Mouse (Mus musculus): ENCODE measurements around the gene Gm10318. TPM values are rescaled to one million over a fixed set of nuclear protein-coding genes. Genes with fewer than 3 reads are reported as not detected.

Gene Gm10318
- polyA plus RNA-seq, 2 experiments = not detected

GRCm38 (mm10) chr10:77846961-77847360 is 5.7 kb upstream of the Gm10318 start:
- Histone ChIP-seq H3K4me1 (ENCODE audit: control insufficient read depth, insufficient read depth, low read length) (no peaks in the 10 kb centered on the region), H3K9me3 (ENCODE audit: control insufficient read depth, low read length) (peaks cover 10% of the 10 kb centered on the region; the same call in 1 of the 2 replicates), H3K27ac (replicated peaks; ENCODE audit: low read depth, low read length) (no peak overlapping the region), H3K4me2 (replicated peaks; ENCODE audit: low read depth, low read length, severe bottlenecking) (no peak overlapping the region), H3K36me3 (ENCODE audit: control insufficient read depth, insufficient read depth, low read length) (no peaks in the 10 kb centered on the region), H3K9ac (ENCODE audit: low read depth, low read length, severe bottlenecking) (no peak overlapping the region), H3K27me3 (ENCODE audit: control insufficient read depth, insufficient read depth, low read length) (no peaks in the 10 kb centered on the region), H3K4me3 (replicated peaks; ENCODE audit: low read length) (no peak overlapping the region)
- DNase-seq (ENCODE audit: low spot score) (no peak), ATAC-seq (ENCODE audit: low FRiP score, low read depth) (no peak)
- WGBS = 24% methylated on average over 2 of the region's 2 CpGs
- TF ChIP-seq POLR2A (IDR thresholded peaks at IDR 0.05; ENCODE audit: borderline replicate concordance, extremely low read depth, insufficient read depth, insufficient read length) = no peak

GRCm38 (mm10) chr10:77847538-77847937 is 5.1 kb upstream of the Gm10318 start:
- no peak for TF ChIP-seq POLR2A (IDR thresholded peaks at IDR 0.05; ENCODE audit: borderline replicate concordance, extremely low read depth, insufficient read depth, insufficient read length)
- peaks cover 10% of the 10 kb centered on the region; the same call in 1 of the 2 replicates for H3K9me3 ChIP-seq (ENCODE audit: control insufficient read depth, low read length)
- H3K27ac ChIP-seq (replicated peaks; ENCODE audit: low read depth, low read length) = no peak overlapping the region
- H3K36me3 ChIP-seq (ENCODE audit: control insufficient read depth, insufficient read depth, low read length) = no peaks in the 10 kb centered on the region
- H3K27me3 ChIP-seq (ENCODE audit: control insufficient read depth, insufficient read depth, low read length) = no peaks in the 10 kb centered on the region
- 78% methylated on average over 2 of the region's 2 CpGs for WGBS
- no peak overlapping the region for H3K9ac ChIP-seq (ENCODE audit: low read depth, low read length, severe bottlenecking)
- H3K4me1 ChIP-seq (ENCODE audit: control insufficient read depth, insufficient read depth, low read length) = no peaks in the 10 kb centered on the region
- H3K4me2 ChIP-seq (replicated peaks; ENCODE audit: low read depth, low read length, severe bottlenecking) = no peak overlapping the region
- DNase-seq (ENCODE audit: low spot score) (no peak), ATAC-seq (ENCODE audit: low FRiP score, low read depth) (no peak)
- H3K4me3 ChIP-seq (replicated peaks; ENCODE audit: low read length) = no peak overlapping the region

DNA sequence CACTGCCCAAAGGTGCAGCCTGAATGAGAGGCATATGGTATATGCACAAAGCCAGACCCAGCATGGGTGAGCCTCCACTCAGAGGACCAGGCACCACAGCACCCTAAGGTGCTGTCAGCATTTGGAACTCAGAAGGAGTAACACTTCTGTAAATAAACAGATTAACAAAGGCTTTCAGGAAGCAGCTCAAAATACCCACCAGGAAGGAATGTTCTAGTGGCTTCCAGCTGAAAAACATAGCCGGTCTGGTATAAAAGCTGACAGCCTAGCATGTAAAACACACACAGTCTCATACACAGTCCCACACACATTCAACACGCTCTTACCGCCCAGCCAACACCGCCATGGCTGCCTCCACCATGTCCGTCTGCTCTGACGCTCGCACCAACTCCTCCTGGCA is 9.0 kb downstream of the Gm10318 start, which contains the start of gene Gm3285:
TSS of gene Gm3285 (plus strand) at position 301 of the 400 bp plus-strand sequence.
- DNase-seq (ENCODE audit: low spot score) (no peak), ATAC-seq (ENCODE audit: low FRiP score, low read depth) (no peak)
- Histone ChIP-seq H3K4me1 (ENCODE audit: control insufficient read depth, insufficient read depth, low read length) (no peaks in the 10 kb centered on the region), H3K36me3 (ENCODE audit: control insufficient read depth, insufficient read depth, low read length) (no peaks in the 10 kb centered on the region), H3K4me2 (replicated peaks; ENCODE audit: low read depth, low read length, severe bottlenecking) (no peak within 1 kb of the TSS), H3K9ac (ENCODE audit: low read depth, low read length, severe bottlenecking) (no peak within 1 kb of the TSS), H3K9me3 (ENCODE audit: control insufficient read depth, low read length) (no peaks in the 10 kb centered on the region), H3K27me3 (ENCODE audit: control insufficient read depth, insufficient read depth, low read length) (no peaks in the 10 kb centered on the region), H3K4me3 (replicated peaks; ENCODE audit: low read length) (no peak within 1 kb of the TSS), H3K27ac (replicated peaks; ENCODE audit: low read depth, low read length) (no peak within 1 kb of the TSS)
- TF ChIP-seq POLR2A (IDR thresholded peaks at IDR 0.05; ENCODE audit: borderline replicate concordance, extremely low read depth, insufficient read depth, insufficient read length) = no peak
- 50% methylated on average over 7 of the region's 7 CpGs for whole genome bisulfite sequencing

DNA sequence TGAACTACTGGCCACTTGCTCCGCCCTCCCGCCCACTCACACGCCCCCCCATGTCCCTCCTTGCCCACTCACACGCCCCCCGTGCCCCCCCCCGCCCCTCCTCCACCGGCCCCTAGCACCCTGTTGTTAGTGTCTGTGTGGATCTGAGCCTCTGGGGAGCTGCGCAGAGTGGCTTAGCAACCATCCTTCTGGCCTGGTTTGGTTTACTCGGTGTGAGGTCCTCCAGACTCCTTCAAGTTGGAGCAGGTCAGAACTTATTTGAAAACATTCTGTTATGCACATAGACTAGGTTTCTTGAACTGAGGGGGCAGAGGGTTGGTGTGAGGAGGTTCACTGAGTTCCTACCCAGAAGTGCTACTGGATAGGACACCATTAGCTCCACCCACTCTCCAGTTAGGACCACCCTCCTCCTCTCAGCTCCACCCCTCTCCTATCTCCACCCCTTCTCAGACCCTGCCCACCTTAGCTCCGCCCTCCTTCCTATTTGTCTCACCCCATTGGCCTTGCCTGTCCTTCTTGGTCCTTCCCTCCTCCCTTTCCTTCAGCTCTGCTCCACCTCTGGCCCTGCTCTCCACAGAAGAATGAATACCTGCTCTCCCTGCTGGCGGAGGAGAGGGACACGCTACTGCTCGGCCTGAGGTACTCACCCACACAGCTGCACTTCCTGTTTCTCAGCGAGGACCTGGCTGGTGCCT is 11.6 kb downstream of the Gm10318 start:
- peak overlapping the region; percentile 30; the same call in 1 of the 2 replicates for H3K4me2 ChIP-seq (replicated peaks; ENCODE audit: low read depth, low read length, severe bottlenecking)
- no peak overlapping the region for H3K9ac ChIP-seq (ENCODE audit: low read depth, low read length, severe bottlenecking)
- H3K4me3 ChIP-seq (replicated peaks; ENCODE audit: low read length) = peak overlapping the region; percentile 8; the same call in 1 of the 2 replicates
- H3K4me1 ChIP-seq (ENCODE audit: control insufficient read depth, insufficient read depth, low read length) = no peaks in the 10 kb centered on the region
- H3K36me3 ChIP-seq (ENCODE audit: control insufficient read depth, insufficient read depth, low read length) = no peaks in the 10 kb centered on the region
- DNase-seq (ENCODE audit: low spot score) (peak; percentile 21), ATAC-seq (ENCODE audit: low FRiP score, low read depth) (peak; percentile 65)
- TF ChIP-seq POLR2A (IDR thresholded peaks at IDR 0.05; ENCODE audit: borderline replicate concordance, extremely low read depth, insufficient read depth, insufficient read length) = no peak
- 26% methylated on average over 14 of the region's 14 CpGs for WGBS
- no peaks in the 10 kb centered on the region for H3K9me3 ChIP-seq (ENCODE audit: control insufficient read depth, low read length)
- no peak overlapping the region for H3K27ac ChIP-seq (replicated peaks; ENCODE audit: low read depth, low read length)
- H3K27me3 ChIP-seq (ENCODE audit: control insufficient read depth, insufficient read depth, low read length) = no peaks in the 10 kb centered on the region

DNA sequence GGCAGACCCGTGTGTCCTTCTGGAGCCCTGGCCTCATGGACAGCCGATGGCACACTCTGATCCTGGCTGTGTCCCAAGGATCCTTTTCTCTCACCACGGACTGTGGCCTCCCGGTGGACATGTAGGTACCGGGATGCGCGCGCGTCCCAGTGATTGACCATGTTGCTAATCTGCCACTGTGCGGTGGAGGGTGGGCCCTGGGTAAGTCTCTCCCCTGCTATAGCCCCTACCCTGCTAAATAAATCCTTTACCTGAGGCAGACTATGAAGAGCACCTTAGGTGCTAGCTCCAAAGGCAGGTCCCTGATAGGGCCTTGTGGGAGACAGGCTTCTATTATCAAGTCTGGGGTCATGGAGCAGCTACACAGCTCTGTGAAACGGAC is 12.1 kb downstream of the Gm10318 start:
- WGBS = 35% methylated on average over 11 of the region's 11 CpGs
- Histone ChIP-seq H3K27ac (replicated peaks; ENCODE audit: low read depth, low read length) (no peak overlapping the region), H3K9me3 (ENCODE audit: control insufficient read depth, low read length) (no peaks in the 10 kb centered on the region), H3K4me3 (replicated peaks; ENCODE audit: low read length) (peak overlapping the region; percentile 8; the same call in 1 of the 2 replicates), H3K4me1 (ENCODE audit: control insufficient read depth, insufficient read depth, low read length) (no peaks in the 10 kb centered on the region), H3K4me2 (replicated peaks; ENCODE audit: low read depth, low read length, severe bottlenecking) (peak overlapping the region; percentile 30; the same call in 1 of the 2 replicates), H3K9ac (ENCODE audit: low read depth, low read length, severe bottlenecking) (no peak overlapping the region), H3K27me3 (ENCODE audit: control insufficient read depth, insufficient read depth, low read length) (no peaks in the 10 kb centered on the region), H3K36me3 (ENCODE audit: control insufficient read depth, insufficient read depth, low read length) (no peaks in the 10 kb centered on the region)
- ATAC-seq (ENCODE audit: low FRiP score, low read depth) (no peak), DNase-seq (ENCODE audit: low spot score) (no peak)
- TF ChIP-seq POLR2A (IDR thresholded peaks at IDR 0.05; ENCODE audit: borderline replicate concordance, extremely low read depth, insufficient read depth, insufficient read length) = no peak
